Mouse (Mus musculus) forebrain, embryonic 11.5 days (tissue): ENCODE data around the gene Ank3. TPM values are rescaled to one million over a fixed set of nuclear protein-coding genes. Genes with fewer than 3 reads are reported as not detected.
"Not testable (repeated sequence)": the region's sequence is repeated elsewhere in the genome, so short reads cannot be mapped to it uniquely, and the experiment has no call there.

Experiments
- ATAC-seq: fragments of 200-750 bp; cut with Nextera tagmentation; replicated peaks from 2 replicates; pipeline ENCODE4 v1.8.0; 2017; ENCODE audit warnings: moderate TSS enrichment; ENCODE audit not compliant: low FRiP score
- DNase-seq: peaks from one replicate; pipeline ENCODE4 v3.0.0-alpha.2; 2017; ENCODE audit warnings: low spot score
- H3K27ac ChIP-seq: fragments of 300-500 bp; sonication (generic); 2 replicates; pipeline ENCODE4 v1.5.1; 2014; ENCODE audit warnings: low read depth, low read length
- H3K27me3 ChIP-seq: fragments of 300-500 bp; sonication (generic); 2 replicates; pipeline ENCODE4 v1.6.1; 2014; ENCODE audit warnings: mild to moderate bottlenecking, low read length, mixed read lengths; ENCODE audit not compliant: control insufficient read depth, insufficient read depth
- H3K36me3 ChIP-seq: fragments of 300-500 bp; sonication (generic); 2 replicates; pipeline ENCODE4 v1.6.1; 2014; ENCODE audit warnings: mild to moderate bottlenecking, low read length, moderate library complexity, mixed read lengths; ENCODE audit not compliant: control insufficient read depth, insufficient read depth
- H3K4me1 ChIP-seq: fragments of 300-500 bp; sonication (generic); replicated peaks from 2 replicates; pipeline ENCODE4 v1.6.1; 2014; ENCODE audit warnings: low read length, mixed read lengths; ENCODE audit not compliant: control insufficient read depth, insufficient read depth
- H3K4me2 ChIP-seq: fragments of 300-500 bp; sonication (generic); 2 replicates; pipeline ENCODE4 v1.6.1; 2014; ENCODE audit warnings: low read depth, mild to moderate bottlenecking, low read length, moderate library complexity, mixed read lengths; ENCODE audit not compliant: severe bottlenecking
- H3K4me3 ChIP-seq: fragments of 300-500 bp; sonication (generic); 2 replicates; pipeline ENCODE4 v1.5.1; 2014; ENCODE audit warnings: low read depth, low read length
- H3K9ac ChIP-seq: fragments of 300-500 bp; sonication (generic); 2 replicates; pipeline ENCODE4 v1.6.1; 2014; ENCODE audit warnings: low read length
- H3K9me3 ChIP-seq: fragments of 300-500 bp; sonication (generic); 2 replicates; pipeline ENCODE4 v1.6.1; 2016; ENCODE audit warnings: low read length, mixed read lengths; ENCODE audit not compliant: control insufficient read depth
- WGBS: fragments of 180-500 bp; shearing (Covaris S2); extraction: QIAGEN DNeasy Blood & Tissue Kit; methylation state at CpG from one replicate; pipeline ENCODE4 v1.1.7; 2014; 5-methylcytosine and 5-hydroxymethylcytosine counted together
- polyA plus RNA-seq: library from polyadenylated mRNA; unstranded; fragments of >200 nt; fragmentation: Nextera tagmentation; extraction: Ambion mirVana; gene quantifications from 2 replicates; pipeline ENCODE4 v1.2.1, GENCODE M21; 2014

The Ank3 gene
- 42.5 and 44.5 TPM in 2 replicates for polyA plus RNA-seq

GRCm38 (mm10) chr10:69398763-69399590 lies at the start of gene Ank3:
TSS of gene Ank3 (plus strand) at chr10:69398773.
- Histone ChIP-seq H3K9ac (peak within 1 kb of the TSS; percentile 48), H3K27me3 (peaks cover 36% of the 10 kb centered on the region), H3K4me2 (peak within 1 kb of the TSS; percentile 99), H3K4me1 (peaks cover 14% of the 10 kb centered on the region), H3K4me3 (peak within 1 kb of the TSS; percentile 56), H3K36me3 (no peaks in the 10 kb centered on the region), H3K9me3 (no peaks in the 10 kb centered on the region), H3K27ac (no peak within 1 kb of the TSS)
- ATAC-seq (peak; percentile 58), DNase-seq (peak; percentile 67)
- WGBS = under 1% methylated on average over 77 of the region's 77 CpGs

- Histone ChIP-seq H3K4me2 (peak overlapping the region; percentile 86), H3K9ac (peak overlapping the region; percentile 98), H3K4me1 (peaks cover 16% of the 10 kb centered on the region), H3K9me3 (no peaks in the 10 kb centered on the region), H3K27me3 (no peaks in the 10 kb centered on the region), H3K27ac (no peak overlapping the region), H3K36me3 (peaks cover 16% of the 10 kb centered on the region), H3K4me3 (peak overlapping the region; percentile 92)
- ATAC-seq (no peak), DNase-seq (no peak)
- WGBS = 27% methylated on average over 12 of the region's 12 CpGs
These were observed 47.3 kb upstream of the Ank3 start for GRCm38 (mm10) chr10:69351071-69351841.

- Histone ChIP-seq H3K36me3 (peaks cover 16% of the 10 kb centered on the region), H3K4me2 (peak overlapping the region; percentile 86), H3K9me3 (no peaks in the 10 kb centered on the region), H3K4me1 (peaks cover 16% of the 10 kb centered on the region), H3K27me3 (no peaks in the 10 kb centered on the region), H3K27ac (no peak overlapping the region), H3K9ac (peak overlapping the region; percentile 98), H3K4me3 (peak overlapping the region; percentile 92)
- WGBS = under 1% methylated on average over 11 of the region's 11 CpGs
- ATAC-seq (no peak), DNase-seq (no peak)
These were observed 46.7 kb upstream of the Ank3 start for GRCm38 (mm10) chr10:69351842-69352211.

- peak; percentile 97 for ATAC-seq
- peak within 1 kb of the TSS; percentile 70 for H3K27ac ChIP-seq
- DNase-seq = peak; percentile 96
- H3K4me1 ChIP-seq = peaks cover 16% of the 10 kb centered on the region
- peak within 1 kb of the TSS; percentile 92 for H3K4me3 ChIP-seq
- no peaks in the 10 kb centered on the region for H3K9me3 ChIP-seq
- peak within 1 kb of the TSS; percentile 86 for H3K4me2 ChIP-seq
- H3K9ac ChIP-seq = peak within 1 kb of the TSS; percentile 98
- no peaks in the 10 kb centered on the region for H3K27me3 ChIP-seq
- H3K36me3 ChIP-seq = peaks cover 16% of the 10 kb centered on the region
- WGBS = under 1% methylated on average over 51 of the region's 51 CpGs
These were observed 46.1 kb upstream of the Ank3 start, which contains the start of gene Cdk1 for GRCm38 (mm10) chr10:69352212-69353085. TSS of gene Cdk1 (minus strand) at chr10:69352938.

DNA sequence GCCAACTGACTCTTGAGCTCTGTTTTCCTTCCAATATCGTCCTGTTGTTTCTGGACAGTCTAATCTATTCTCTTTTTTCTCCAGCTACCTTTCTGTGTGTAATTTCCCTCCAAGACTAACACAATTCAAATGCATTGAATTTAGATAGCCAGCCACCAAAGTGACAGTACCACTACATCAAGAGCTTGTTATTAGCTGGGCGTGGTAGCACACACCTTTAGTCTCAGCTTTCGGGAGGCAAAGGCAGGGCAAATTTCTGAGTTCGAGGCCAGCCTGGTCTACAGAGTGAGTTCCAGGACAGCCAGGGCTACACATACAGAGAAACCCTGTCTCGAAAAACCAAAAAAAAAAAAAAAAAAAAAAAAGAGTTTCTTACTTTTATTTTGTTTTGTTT lies 45.5 kb upstream of the Ank3 start:
- Histone ChIP-seq H3K4me3 (peak overlapping the region; percentile 92), H3K4me2 (peak overlapping the region; percentile 33; the same call in 1 of the 2 replicates), H3K9ac (peak overlapping the region; percentile 35; the same call in 1 of the 2 replicates), H3K4me1 (peaks cover 16% of the 10 kb centered on the region), H3K36me3 (peaks cover 16% of the 10 kb centered on the region)
- WGBS = 50% methylated on average over 5 of the region's 5 CpGs
- not testable (repeated sequence) for DNase-seq, ATAC-seq, H3K27me3 ChIP-seq, H3K9me3 ChIP-seq, H3K27ac ChIP-seq

DNA sequence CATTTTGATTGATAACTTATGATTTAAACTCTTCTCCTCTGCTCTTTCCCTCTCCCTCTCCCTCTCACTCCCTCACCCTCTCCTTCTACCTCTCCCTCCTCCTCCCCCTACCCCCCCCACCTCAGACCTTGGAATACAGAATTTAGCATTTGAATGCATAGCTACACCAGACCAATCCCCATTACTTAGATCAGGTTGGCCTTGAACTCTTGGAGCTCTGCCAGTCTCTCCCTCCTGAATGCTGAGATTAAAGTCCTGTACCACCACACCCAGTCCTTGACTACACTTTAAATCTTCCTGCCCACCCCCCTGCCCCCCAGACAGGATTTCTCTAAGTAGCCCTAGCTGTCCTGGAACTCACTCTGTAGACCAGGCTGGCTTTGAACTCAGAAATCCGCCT lies 38.9 kb upstream of the Ank3 start:
- no peaks in the 10 kb centered on the region for H3K4me1 ChIP-seq
- DNase-seq (no peak), ATAC-seq (no peak)
- H3K4me2 ChIP-seq = no peak overlapping the region
- H3K27ac ChIP-seq = no peak overlapping the region
- no peaks in the 10 kb centered on the region for H3K27me3 ChIP-seq
- no peaks in the 10 kb centered on the region; the same call in 1 of the 2 replicates for H3K9me3 ChIP-seq
- WGBS = 84% methylated on average over 1 of the region's 1 CpGs
- H3K36me3 ChIP-seq = no peaks in the 10 kb centered on the region
- no peak overlapping the region for H3K9ac ChIP-seq
- H3K4me3 ChIP-seq = no peak overlapping the region

- Histone ChIP-seq H3K36me3 (no peaks in the 10 kb centered on the region), H3K4me1 (no peaks in the 10 kb centered on the region), H3K4me2 (no peak overlapping the region), H3K27ac (no peak overlapping the region), H3K9me3 (no peaks in the 10 kb centered on the region; the same call in 1 of the 2 replicates), H3K4me3 (no peak overlapping the region), H3K27me3 (no peaks in the 10 kb centered on the region), H3K9ac (no peak overlapping the region)
- DNase-seq = no peak
- WGBS = 92% methylated on average over 11 of the region's 11 CpGs
- ATAC-seq = no peak
These were observed 32.4 kb upstream of the Ank3 start for GRCm38 (mm10) chr10:69366208-69366607.

GRCm38 (mm10) chr10:69366877-69367387 lies 31.6 kb upstream of the Ank3 start:
- ATAC-seq = no peak
- H3K4me1 ChIP-seq = no peaks in the 10 kb centered on the region
- DNase-seq = no peak
- no peaks in the 10 kb centered on the region; the same call in 1 of the 2 replicates for H3K9me3 ChIP-seq
- no peak overlapping the region for H3K4me2 ChIP-seq
- H3K9ac ChIP-seq = no peak overlapping the region
- 89% methylated on average over 13 of the region's 13 CpGs for WGBS
- H3K27me3 ChIP-seq = no peaks in the 10 kb centered on the region
- no peak overlapping the region for H3K27ac ChIP-seq
- H3K4me3 ChIP-seq = no peak overlapping the region
- H3K36me3 ChIP-seq = no peaks in the 10 kb centered on the region
